In the genomic region with DNA sequence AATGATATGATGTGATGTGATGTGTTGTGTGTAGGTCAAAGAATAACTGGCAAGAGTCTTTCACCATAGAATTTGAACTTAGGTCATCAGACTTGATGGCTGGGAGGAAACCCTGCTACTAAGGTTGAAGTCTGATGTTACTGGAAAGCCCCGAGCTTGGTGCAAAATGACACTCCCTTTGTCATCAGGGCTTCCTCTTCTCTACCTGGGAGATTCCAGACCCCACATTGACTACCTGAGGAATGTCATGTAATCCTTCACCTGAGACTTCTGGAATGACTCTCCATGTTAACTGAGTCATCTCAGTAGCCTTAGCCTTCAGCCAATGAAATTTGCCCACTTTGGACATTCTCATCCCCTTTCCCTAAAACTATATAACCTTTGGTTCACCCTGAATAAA, we compare ENCODE assay signal across 22 mouse cellular contexts. TPM values are rescaled to one million over a fixed set of nuclear protein-coding genes. Genes with fewer than 3 reads are reported as not detected.
DNase-seq lines count a peak whose midpoint lies in the region; ATAC-seq lines count a peak whose summit lies in the region.
"Had no signal": no experiment of that assay in that cellular context is flagged by ENCODE, and none has a peak within 500 bp of the region (broad histone marks: within the 10 kb centered on the region; RNA-seq: fewer than 3 reads in every experiment).

No protein-coding gene starts in this region.

- H3K27ac ChIP-seq in hindbrain, embryonic 13.5 days, result no peak overlapping the region
- H3K27ac ChIP-seq: embryonic facial prominence, embryonic 13.5 days; forebrain, embryonic 12.5 days; hindbrain, embryonic 10.5 days; hindbrain, embryonic 15.5 days had no signal

- no peaks in the 10 kb centered on the region for H3K9me3 ChIP-seq in hindbrain, embryonic 13.5 days
- H3K9me3 ChIP-seq: embryonic facial prominence, embryonic 13.5 days; forebrain, embryonic 12.5 days; heart, embryonic 12.5 days; hindbrain, embryonic 10.5 days; hindbrain, embryonic 15.5 days had no signal

- H3K9ac ChIP-seq in hindbrain, embryonic 13.5 days, result no peak overlapping the region
- H3K9ac ChIP-seq: embryonic facial prominence, embryonic 13.5 days; forebrain, embryonic 12.5 days; forebrain, postnatal 0 days; heart, embryonic 12.5 days; hindbrain, embryonic 15.5 days had no signal

- no peaks in the 10 kb centered on the region for H3K27me3 ChIP-seq in hindbrain, embryonic 13.5 days
- H3K27me3 ChIP-seq: embryonic facial prominence, embryonic 13.5 days; forebrain, embryonic 12.5 days; heart, embryonic 12.5 days; hindbrain, embryonic 15.5 days had no signal

- no peak overlapping the region for H3K4me3 ChIP-seq in hindbrain, embryonic 13.5 days
- H3K4me3 ChIP-seq: embryonic facial prominence, embryonic 13.5 days; forebrain, embryonic 12.5 days; heart, embryonic 12.5 days; hindbrain, embryonic 10.5 days; hindbrain, embryonic 15.5 days had no signal

- H3K4me1 ChIP-seq in hindbrain, embryonic 13.5 days (replicated peaks), result no peaks in the 10 kb centered on the region
- H3K4me1 ChIP-seq: embryonic facial prominence, embryonic 13.5 days; forebrain, embryonic 12.5 days; hindbrain, embryonic 10.5 days; hindbrain, embryonic 15.5 days had no signal

- WGBS in hindbrain, embryonic 13.5 days, result 82% methylated on average over 1 of the region's 1 CpGs

- DNase-seq in CD4-positive, CD25-positive, alpha-beta regulatory T cell, adult 2 months (ENCODE audit: low read depth, low spot score), result peak; percentile 60
- DNase-seq in right cerebral cortex, postnatal 14 days, result no peak
- no peak for DNase-seq in cerebellum, adult 8-10 months
- DNase-seq: adrenal gland, adult 2 months; adrenal gland, postnatal 25 days; cerebellum, adult 11 months; cerebellum, adult 9-10 months; cerebellum, postnatal 25 days; forebrain, postnatal 0 days; gastrocnemius, postnatal 25 days had no signal

- peak; percentile 25 for ATAC-seq in activated CD4-positive, CD25-positive, alpha-beta regulatory T cell, adult 4 months
- ATAC-seq in inflammation-experienced regulatory T-cells, adult 6 months, result peak; percentile 15
- ATAC-seq in hindbrain, embryonic 13.5 days (ENCODE audit: low FRiP score), result no peak
- ATAC-seq: forebrain, postnatal 0 days; Patski had no signal

- no peaks in the 10 kb centered on the region for H3K36me3 ChIP-seq in hindbrain, embryonic 13.5 days
- H3K36me3 ChIP-seq: embryonic facial prominence, embryonic 13.5 days; forebrain, embryonic 12.5 days; heart, embryonic 12.5 days; hindbrain, embryonic 10.5 days; hindbrain, embryonic 15.5 days had no signal

- H3K4me2 ChIP-seq in hindbrain, embryonic 13.5 days, result no peak overlapping the region
- H3K4me2 ChIP-seq: embryonic facial prominence, embryonic 13.5 days; forebrain, embryonic 12.5 days; heart, embryonic 12.5 days; hindbrain, embryonic 15.5 days had no signal

RNA-seq across cellular contexts. Expression of a gene that starts 28.3 kb away (rescaled TPM):
- under 1 TPM; 0.77 to 0.80 TPM for polyA plus RNA-seq in activated CD4-positive, CD25-positive, alpha-beta regulatory T cell, adult 4 months (2017; shearing (Covaris generic))
- polyA plus RNA-seq in inflammation-experienced regulatory T-cells, adult 6 months (2017; shearing (Covaris generic)), result 1 to 10 TPM in 2 of 3 experiments, under 1 TPM in 1; 0.20 to 3.1 (median 1.7) TPM
- polyA plus RNA-seq in hindbrain, embryonic 13.5 days (2015; fragmentation: Nextera tagmentation; extraction: Ambion mirVana), result 1.2 TPM in 2 replicates
- polyA plus RNA-seq: Patski had no signal

RNA-seq across cellular contexts. Expression of a gene that starts 38.0 kb away (rescaled TPM):
- polyA plus RNA-seq in activated CD4-positive, CD25-positive, alpha-beta regulatory T cell, adult 4 months (2017; shearing (Covaris generic)), result not detected
- not detected for polyA plus RNA-seq in inflammation-experienced regulatory T-cells, adult 6 months (2017; shearing (Covaris generic))
- polyA plus RNA-seq in hindbrain, embryonic 13.5 days (2015; fragmentation: Nextera tagmentation; extraction: Ambion mirVana), result not detected in 2 replicates
- polyA plus RNA-seq: adrenal gland, adult 2 months; brain, embryonic 14.5 days; embryonic facial prominence, embryonic 13.5 days; forebrain, embryonic 12.5 days; forebrain, postnatal 0 days; heart, embryonic 12.5 days; heart, embryonic 16.5 days; hindbrain, embryonic 10.5 days; hindbrain, embryonic 15.5 days; intestine, embryonic 14.5 days; Patski had no signal
